Mouse (Mus musculus) olfactory bulb, adult 2 months (tissue): ENCODE measurements around the gene Mtrex.

Experiments
- CTCF ChIP-seq: fragments of 200-500 bp; IDR thresholded peaks from 2 replicates; pipeline ENCODE4 v1.5.1; 2012; ENCODE audit warnings: low read depth, mild to moderate bottlenecking, low read length, moderate library complexity; ENCODE audit not compliant: insufficient read depth
- POLR2A ChIP-seq: fragments of 200-500 bp; IDR thresholded peaks from 2 replicates; pipeline ENCODE4 v1.6.1; 2012; ENCODE audit warnings: mild to moderate bottlenecking, low read depth, low read length, moderate library complexity; ENCODE audit not compliant: insufficient read depth

- TF ChIP-seq CTCF (no peak), POLR2A (no peak)
Measured at GRCm38 (mm10) chr13:112871500-112872266, 55.5 kb downstream of the Mtrex start.
